Mouse (Mus musculus) T-helper 1 cell (primary cell): ENCODE results near the gene Vash2.
"Not testable (repeated sequence)": the region's sequence is repeated elsewhere in the genome, so short reads cannot be mapped to it uniquely, and the experiment has no call there.

Source experiments
- in situ Hi-C: fragments of 300-600 bp; cut with MboI, MseI; formaldehyde crosslinking; loops from one replicate; pipeline ENCODE4 v1.15.1; 2025; ENCODE audit warnings: high pct_unique_total_duplicates

The Vash2 gene

GRCm38 (mm10) chr1:190979100-190979563 is at the start of gene Vash2:
Vash2 (minus strand) TSS chr1:190979296.
- in situ Hi-C loops = no loop called here

- in situ Hi-C loops = no loop called here
These were observed 47.1 kb upstream of the Vash2 start, which contains the start of gene Flvcr1 for GRCm38 (mm10) chr1:191026021-191026713. Flvcr1 (minus strand) TSS chr1:191026158.

- in situ Hi-C loops = no loop called here
These were observed 46.2 kb upstream of the Vash2 start for GRCm38 (mm10) chr1:191025016-191026012.

GRCm38 (mm10) chr1:191023806-191024205 is 44.7 kb upstream of the Vash2 start:
- in situ Hi-C loops = not testable (repeated sequence)

GRCm38 (mm10) chr1:191023140-191023539 is 44.0 kb upstream of the Vash2 start:
- in situ Hi-C loops = no loop called here

GRCm38 (mm10) chr1:191021016-191021415 is 41.9 kb upstream of the Vash2 start:
- in situ Hi-C loops = no loop called here

DNA sequence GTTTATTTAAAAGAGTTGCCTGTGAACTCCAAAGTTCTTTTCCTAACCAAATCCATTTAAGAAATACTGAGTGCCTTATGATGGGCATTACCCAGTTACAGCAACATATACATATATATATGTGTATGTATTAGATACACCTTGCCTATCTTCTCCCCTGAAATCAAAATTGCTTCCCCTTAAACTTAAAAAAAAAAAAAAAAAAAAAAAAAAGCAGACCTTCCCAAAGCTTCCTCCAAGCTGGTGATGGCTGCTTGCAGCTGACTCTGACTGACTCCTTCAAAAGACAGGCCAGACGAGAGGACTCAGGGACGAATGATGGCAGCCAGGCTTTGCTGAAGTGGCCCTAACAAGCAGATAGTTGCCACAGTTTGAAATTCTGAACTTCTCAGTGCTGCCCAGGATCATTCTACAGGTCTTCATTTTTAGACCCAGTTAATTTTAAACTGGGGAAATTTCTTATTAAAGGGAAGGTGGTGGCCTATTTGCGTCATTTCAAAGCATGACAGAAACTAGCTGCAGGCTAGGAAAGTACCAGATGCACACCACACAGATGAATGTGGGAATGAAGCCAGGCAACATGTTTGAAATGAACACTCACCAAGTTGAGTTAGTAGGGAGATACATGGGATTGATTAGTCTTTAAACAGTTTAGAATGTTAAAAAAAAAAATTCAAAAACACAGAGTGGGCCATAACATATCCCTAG is 41.3 kb upstream of the Vash2 start:
- in situ Hi-C loops = no loop called here

GRCm38 (mm10) chr1:191019803-191020202 is 40.7 kb upstream of the Vash2 start:
- in situ Hi-C loops = no loop called here

DNA sequence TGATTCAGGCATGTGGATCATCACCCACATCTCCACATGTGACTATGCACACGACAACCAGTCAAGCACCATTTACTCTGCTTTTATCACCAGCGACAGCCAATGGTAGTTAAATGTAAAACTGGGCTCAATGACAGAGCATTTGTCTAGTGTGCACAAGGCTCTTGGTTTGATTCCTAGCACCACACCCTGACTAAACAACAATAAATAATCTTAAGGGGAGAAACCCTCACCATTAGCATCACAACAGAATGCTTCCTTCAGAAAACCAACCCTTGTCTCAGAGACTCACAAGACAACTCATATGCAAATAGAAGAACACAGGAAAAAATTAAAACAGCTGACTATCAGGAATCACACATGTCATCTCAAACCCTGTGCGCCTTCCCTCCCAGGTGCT is 35.2 kb upstream of the Vash2 start:
- in situ Hi-C loops = no loop called here

DNA sequence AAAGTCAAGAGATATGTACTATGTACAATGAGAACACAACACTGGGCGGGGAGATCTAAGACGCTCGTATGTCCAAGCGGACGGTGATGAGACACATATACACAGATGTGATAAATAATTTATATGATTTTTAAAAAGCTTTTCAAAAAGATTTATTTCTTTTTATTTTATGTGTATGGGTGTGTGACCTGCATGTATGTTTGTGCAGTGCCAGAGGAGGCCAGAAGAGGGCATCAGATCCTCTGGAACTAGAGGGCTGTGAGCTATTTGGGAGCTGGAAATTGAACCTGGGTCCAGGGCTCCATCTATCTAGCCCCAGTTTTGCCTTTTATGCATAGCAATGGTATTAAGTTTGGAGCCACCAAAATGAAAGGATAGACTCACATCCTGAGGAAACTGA is 29.6 kb upstream of the Vash2 start:
- in situ Hi-C loops = no loop called here

- in situ Hi-C loops = no loop called here
These were observed 23.1 kb upstream of the Vash2 start for GRCm38 (mm10) chr1:191002201-191002600.

DNA sequence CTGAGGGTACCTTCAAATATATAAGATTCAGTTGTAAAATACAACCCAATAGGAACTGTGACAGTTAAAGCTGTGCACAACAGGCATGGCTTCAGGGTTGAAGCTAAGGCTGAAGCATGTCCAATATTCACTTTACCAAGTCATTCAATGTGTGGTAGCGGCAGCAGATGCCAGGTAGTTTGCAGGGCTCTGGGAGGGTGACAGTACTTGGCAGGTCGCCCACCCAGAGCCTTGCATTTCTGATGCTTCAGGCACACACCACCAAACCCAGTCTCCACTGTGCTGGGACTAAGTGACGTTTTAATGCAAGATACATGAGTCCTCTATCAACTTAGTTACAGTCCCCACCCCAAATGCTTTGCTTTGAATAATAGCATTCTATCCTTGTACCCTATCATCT is 21.6 kb upstream of the Vash2 start:
- in situ Hi-C loops = no loop called here

DNA sequence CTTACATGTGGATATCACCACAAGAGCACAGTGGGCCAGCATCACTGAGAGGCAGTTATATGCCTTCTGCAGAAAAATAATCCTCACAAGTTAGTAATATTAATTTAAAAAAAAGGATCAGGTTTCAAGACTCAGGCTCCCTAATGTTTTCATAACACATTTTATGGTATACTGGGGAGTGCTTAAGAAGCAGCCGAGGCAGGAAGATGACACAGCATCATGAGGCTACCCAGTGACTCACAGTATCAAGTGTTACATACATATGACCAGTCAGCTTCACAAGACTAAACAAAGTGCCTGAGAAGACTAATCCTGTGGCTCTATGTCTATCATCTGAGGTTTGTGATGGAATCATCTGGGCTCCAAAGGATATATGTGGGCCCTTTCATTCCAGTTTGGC is 18.9 kb upstream of the Vash2 start:
- in situ Hi-C loops = no loop called here

DNA sequence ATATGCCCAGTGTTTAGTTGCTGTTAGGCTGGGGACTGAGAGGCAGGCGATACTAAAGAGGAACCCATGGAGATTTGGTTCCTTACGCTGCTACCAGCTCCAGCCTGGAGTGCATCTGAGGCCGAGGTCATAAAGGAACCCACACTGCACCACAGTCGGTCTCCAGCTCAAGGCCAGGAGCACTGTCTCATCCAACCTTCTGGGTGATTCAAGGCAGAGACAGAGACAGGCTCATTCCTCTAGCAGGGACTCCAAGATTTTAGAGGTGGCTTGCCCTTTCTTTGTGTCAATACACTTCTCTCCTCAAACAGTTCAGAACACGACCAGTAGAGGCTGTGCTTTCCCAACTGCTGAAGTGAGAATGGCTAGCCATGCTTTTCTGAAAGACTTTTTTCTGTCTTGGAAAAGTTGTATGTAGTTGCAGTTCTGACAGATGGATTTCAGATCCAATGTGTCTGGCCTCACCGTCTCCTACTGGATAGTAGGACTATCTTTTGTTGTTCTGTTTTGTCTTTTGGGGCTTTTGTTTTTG is 17.3 kb upstream of the Vash2 start:
- in situ Hi-C loops = no loop called here

DNA sequence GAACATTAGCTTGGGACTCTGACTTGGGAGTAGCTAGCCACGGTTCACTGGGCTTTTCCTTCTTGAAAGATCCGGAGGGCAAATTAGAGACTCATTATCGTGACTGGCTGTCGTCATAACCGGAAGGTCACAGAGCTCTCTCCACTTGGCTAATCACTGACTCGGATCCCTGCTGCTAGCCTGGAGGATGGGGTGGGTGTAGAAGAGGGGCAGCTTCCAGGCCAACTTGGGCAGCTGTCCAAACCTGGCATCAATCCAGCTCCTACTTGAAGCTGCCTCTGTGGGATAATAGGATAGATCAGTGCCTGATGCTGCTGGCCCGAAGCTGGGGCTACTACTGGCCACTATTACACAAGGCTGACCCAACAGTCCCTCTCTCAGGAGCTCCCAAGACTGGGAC is 16.5 kb upstream of the Vash2 start:
- in situ Hi-C loops = no loop called here

GRCm38 (mm10) chr1:190989437-190990082 is 10.5 kb upstream of the Vash2 start:
- in situ Hi-C loops = no loop called here

- in situ Hi-C loops = no loop called here
These were observed 2.3 kb upstream of the Vash2 start for GRCm38 (mm10) chr1:190981412-190981811.

DNA sequence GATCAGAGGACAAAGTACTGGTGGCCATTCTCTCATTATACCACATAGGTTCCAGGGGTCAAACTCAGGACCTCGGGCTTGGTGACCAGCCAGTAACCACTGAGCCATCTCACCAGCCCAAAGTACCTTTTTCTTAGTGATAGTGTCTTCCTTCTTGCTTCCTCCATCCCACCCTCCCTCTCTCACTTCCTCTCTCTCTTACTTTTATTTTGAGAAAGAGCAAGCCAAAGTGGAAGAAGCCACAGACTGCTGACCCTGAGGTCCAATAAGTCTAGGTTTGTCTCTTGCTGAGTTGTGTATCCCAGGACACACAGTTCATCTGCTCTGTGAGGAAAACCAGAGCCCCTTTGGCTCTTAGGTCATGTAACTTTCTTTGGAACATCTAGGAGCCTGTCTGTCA is 1.4 kb upstream of the Vash2 start:
- in situ Hi-C loops = no loop called here

GRCm38 (mm10) chr1:190978511-190979073 is 504 bp downstream of the Vash2 start:
- in situ Hi-C loops = no loop called here

DNA sequence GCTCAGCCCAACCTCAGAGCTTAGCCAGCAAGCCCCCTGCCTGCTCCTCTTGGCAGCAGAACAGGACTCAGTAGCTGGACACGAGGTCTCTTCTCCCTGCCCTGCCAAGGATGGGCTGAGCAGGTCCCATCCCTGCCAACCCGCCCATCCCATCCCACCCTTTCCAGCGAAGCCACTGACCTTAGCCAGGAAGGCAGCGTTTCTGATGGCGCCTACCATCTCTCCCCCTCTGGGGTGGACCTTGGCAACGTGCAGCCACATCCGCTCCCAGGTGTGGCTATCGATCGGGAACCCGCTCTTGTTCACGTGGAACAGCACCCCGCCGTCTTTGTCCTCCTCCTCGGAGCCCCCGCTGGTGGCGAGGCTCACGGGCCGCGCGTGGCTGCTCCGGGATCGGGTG is 1.1 kb downstream of the Vash2 start:
- in situ Hi-C loops = no loop called here
